Mouse (Mus musculus) cerebellum, postnatal 4 days (tissue): ENCODE measurements around the gene Agbl4.

Experiments used
- DNase-seq, 2 experiments: peaks; one replicate each; pipeline ENCODE4 v3.0.0; 2022; ENCODE audit warnings: low spot score in 2 of 2, mixed read lengths in 1 of 2

The Agbl4 gene

DNA sequence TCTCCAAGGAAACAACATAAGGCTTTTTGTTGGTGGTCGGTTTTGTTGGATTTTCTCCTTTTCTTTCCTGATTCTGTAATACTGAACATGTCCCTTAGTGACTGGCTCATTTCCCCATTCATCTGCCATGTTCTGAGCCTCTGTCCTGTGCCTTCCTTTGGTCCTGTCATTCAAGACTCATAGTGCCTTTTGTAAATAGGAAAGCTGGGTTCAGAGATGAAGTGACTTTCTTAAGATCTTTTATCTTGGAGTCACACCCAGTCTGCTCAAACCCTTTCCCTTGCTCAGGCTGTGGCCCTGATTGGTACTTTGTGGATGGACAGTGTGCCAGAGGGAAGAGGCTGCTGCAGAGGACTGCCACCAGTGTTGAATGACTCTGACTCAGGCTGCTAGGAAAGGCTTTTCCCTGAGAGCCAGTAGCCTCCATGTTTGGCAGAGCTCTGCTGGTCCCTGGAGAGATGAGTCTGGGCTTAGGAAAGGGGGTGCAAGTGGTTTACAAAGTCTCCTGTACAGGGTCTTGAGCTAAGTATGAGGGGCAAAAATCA is 1047.2 kb downstream of the Agbl4 start:
- DNase-seq, result no peak

DNA sequence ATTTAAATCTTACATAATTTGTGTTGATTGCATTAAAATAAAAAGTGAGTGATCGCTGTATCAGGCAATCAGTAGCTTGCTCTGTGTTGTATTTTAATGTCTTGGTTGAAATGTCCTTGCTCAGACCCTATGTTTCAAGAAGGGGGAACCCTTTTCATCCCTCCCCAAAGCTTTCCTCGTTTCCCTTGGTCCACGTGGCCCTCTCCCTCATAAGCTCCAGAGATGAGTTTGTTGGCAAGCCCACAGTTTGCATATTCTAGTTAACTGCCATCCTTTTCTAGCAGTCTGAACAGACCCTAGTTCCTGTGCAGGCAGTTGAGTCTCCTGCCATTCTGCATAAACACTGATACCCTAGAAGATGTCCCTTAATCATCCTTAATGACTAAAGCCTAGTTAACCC is 1050.5 kb downstream of the Agbl4 start:
- DNase-seq, result no peak

DNA sequence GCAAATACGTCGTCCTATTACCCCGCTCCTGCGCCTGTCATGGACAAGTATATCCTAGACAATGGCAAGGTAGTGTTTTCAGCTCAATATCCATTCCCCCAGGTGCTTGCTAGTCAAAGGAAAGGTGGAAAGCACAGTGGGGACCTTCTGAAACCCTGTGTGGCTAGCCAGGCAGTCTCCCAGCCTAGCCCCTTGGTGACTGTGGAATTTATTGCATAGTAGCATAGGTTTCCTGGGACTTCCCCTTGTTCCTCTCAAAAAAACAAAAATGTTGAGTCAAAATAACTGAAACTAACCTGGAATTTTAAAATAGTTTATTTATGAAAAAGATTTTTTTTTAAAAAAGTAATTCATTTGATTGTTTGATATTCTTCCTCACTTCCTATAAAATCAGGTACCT is 1051.1 kb downstream of the Agbl4 start:
- no peak for DNase-seq

DNA sequence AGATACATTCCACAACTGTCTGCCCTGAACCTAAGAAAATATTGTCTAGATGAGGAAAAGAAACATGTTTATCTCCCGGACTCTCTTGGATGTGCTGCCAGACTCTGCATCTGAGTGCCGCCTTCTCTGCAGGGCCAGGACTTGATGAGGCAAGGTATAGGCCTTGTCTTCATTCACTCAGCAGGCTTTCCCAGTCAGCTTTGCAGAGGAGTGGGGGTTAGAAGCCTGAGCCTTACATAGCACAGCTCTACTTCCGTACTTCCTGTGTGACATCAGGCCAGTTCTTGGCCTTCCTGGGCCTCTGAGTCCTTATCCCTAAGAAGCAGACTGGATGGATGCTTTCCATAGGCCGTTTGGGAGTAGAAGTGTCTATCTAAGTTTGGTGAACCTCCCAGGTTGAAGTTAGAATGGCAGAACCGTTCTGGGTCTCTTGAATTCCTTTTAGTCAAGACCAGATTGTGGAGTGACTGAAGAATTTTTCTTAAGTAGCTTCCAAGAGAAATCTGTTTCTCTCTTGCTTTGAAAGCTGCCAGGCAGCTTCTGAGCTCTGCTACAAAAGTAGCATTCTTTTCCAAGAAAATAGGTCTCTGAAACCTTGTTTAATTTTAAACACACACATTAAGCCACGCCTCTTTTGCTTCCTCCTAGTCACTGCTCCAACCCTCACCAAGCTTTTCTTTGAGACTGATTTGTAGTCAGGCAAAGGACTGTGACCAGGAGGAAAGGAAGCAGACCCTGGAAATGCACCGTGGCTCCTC is 1052.2 kb downstream of the Agbl4 start:
- no peak for DNase-seq

DNA sequence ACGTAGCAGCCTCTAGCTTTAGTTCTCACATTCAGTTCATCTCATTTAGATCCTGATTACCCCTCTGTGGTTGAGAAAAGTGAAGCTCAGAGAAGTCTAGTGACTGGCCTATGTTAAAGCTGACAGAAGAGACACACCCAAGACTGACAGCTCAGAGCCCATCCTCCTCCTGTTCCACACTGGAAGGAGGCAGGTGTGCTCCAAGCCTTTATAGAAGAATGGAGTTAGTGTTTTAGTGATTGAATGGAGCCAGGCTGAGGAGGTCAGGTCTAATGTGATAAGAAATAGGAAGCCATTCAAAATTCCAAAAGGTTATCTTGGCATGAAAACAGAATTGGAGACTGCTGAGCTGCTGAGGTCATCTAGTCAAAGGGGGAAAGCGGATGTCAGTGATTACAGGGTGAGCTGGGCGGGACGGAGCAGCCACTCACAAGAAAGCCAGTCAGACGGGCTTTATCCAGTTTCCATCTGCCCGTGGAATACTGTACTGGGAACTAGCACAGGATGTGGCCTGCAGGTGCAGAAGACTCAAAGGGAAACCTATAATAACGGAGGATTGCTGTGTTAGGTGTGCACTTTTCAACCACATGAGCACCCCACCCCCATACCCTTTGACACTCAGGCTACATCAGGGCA is 1053.9 kb downstream of the Agbl4 start:
- DNase-seq, result no peak

DNA sequence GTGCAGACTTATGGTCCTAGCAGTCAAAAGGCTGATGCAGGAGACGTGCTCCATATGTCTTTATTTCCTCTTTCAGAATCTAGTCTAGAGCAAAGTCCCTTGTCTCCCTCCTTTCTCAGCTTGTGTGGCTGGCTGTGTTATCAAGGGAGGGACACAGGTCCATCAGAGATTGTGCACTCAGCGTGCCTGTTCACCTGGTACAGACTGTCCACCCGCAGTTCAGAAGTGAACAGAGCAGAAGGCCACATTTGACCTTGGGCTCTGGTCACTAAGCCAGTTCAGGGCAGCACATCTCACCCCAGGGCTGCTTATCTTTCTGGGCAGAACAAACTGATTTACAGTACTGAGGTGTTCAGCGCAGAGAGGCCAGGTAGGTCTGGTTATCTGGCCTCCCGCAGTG is 1054.7 kb downstream of the Agbl4 start:
- no peak for DNase-seq

DNA sequence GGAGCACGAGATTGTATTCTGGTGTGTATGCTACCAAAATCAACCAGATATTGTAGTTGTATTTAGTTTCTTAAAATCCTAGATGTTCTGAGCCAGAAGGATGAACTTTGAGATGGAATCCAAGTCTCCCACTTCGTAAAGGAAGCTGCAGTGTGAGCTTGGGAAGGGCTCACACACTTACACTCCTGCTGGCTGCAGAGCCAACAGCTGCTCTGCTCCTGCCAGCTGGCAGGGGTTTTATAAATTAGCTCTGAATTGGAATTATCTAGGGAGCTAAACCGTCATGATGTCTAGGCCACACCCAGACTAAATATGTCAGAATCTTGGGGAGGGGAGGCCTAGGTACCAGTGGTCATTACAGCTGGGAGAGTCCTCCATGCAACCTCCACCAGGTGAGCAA is 1055.8 kb downstream of the Agbl4 start:
- no peak for DNase-seq

DNA sequence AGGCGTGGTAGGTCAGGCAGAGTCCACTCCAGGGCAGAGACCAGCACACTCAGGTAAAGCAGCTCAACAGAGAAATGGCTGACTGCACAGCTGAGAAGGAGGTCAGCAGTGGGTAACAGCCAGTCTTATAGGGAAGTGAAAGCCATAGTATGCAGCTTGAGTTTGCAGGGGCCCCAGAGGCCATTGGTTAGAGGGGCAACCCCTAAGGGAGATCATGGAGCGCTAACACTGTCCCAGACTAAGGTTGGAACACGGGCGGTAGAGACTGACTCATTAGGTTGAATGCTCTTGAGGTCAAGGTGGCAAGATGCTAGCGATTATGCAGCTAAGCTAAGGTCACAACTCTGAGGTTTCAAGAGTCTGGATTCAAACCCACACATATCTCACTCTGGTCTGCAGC is 1058.2 kb downstream of the Agbl4 start:
- no peak for DNase-seq

DNA sequence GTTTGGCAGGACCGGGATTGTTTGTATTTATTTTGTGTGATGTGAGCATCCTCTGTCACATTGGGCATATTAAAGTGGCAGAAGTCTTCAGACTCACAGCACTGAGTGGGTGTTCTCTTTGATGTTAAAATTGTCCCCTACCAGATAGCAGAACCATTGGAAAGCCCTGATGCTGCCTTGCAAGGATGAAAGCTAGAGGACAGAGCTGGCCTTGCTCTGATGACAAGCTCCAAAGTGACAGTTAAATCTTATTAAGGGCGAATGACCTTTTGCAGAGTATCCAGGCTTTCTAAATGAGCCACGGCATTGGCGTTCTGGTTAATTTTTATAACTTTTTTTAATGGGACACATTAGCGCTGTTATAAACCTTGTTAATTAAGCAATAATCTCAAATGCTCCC is 1060.1 kb downstream of the Agbl4 start:
- DNase-seq, result no peak

DNA sequence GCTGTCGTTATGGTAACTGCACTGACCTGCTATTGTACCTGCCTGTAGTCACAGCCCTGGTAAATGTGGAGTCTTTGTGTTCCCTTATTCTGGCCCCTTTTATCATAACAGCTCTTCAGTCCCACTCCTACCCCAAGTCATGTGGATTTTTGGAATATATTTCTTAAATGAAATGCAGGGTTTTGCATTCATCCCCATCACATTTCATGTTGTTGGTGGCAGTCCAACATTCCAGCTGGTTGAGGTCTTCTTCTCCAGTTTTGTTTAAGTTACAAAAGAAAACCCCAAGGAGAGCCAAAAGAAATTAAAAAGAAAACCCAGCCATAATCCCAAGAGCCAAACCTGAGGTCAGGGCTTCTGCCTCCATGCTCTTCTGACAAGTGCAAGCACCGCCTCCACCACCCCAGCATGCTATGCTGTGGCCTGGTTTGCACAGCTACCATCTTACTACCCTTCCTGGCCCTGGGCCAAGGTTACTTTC is 1069.9 kb downstream of the Agbl4 start:
- no peak for DNase-seq

DNA sequence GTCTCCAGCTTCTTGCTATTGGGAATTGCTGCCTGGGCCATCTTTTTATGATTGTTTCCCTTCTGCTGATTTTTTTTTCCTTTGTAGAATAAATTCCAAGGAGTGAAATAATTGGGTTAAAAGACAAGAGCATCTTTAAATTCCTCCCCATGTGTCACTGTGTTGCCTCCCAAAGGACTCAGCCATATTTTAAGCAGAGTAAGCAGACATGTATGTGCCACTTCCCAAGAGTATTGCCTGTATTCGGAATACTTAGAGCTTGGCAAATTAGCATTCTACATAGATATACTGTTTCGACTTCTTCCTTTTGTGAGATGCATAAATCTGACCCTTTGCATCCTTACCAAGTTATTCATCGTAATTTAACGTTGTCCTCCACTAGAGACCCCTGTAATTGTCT is 1070.3 kb downstream of the Agbl4 start:
- no peak for DNase-seq

DNA sequence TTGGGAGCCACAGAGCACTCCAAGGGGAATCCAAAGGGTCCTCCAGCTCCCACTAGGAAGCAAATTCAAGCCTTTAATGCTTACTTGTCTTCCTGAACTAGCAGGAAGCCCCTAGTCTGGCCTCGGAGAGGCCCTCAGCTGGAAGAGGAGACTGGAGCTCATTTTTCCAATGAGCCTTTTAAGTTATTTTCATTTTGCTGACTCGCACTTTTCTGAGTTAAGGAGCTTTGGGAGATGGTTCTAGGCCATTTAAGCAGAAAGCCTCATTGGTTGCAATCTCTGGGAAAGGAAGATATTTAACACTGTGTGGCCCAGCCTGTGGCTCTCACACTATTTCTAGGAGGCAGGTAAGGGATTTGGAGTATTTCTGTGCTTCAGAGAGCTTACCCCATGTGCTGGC is 1072.4 kb downstream of the Agbl4 start:
- no peak for DNase-seq

DNA sequence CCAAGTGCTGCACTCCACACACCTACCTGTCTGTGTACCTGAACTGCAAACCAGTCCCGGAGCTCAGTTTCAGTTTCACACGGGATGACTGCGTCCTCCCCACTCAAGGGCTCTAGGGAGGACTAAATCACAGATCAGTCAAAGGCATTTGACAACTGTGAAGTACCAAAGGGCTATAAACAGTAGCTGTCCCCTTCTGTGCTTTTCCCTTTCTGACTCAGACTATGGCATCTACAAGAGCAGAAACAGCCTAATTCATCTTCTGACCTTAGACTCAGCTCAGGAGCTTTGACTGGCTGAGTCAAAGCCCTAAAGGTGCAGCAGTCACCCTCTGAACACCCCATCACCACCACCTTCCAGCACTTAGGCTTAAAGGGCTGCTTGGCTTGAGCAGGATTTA is 1074.3 kb downstream of the Agbl4 start:
- no peak for DNase-seq

DNA sequence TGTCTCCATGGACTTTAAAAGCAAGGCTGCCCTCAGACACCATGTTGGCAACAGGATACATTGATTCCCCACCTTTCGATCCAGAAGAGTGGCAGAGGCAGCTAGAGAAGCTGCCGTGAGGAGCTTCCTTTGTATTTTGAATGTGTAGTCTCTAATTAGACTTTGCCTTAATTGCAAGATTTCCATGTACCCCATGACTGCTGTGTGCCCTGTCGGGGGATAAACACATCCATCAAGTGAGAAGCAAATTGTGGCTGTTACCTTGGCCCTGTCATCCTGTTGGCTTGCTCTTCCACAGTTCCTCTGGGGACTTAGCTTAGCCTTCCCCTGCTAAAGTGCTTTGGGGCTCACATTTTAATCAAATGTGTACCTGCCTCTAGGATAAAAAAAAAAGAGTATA is 1075.0 kb downstream of the Agbl4 start:
- no peak for DNase-seq

DNA sequence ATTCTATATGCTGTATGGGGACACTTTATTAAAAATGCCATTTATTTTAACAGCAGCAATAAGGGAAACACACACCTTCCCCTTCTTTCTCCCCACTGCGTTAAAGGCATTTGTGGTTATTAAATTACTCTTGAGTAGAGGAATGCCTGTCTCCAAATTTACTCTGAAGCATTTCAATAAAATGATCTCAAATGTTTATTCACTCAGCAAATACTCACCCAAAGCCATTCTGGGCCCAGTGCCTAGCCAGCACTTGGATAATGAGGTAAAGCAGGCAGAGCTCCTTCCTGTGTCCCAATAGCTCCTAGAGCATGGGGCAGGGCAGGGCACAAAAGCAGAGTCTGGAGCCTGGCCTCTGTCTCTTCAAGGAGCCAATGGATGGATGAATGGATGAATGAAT is 1075.6 kb downstream of the Agbl4 start:
- no peak for DNase-seq

DNA sequence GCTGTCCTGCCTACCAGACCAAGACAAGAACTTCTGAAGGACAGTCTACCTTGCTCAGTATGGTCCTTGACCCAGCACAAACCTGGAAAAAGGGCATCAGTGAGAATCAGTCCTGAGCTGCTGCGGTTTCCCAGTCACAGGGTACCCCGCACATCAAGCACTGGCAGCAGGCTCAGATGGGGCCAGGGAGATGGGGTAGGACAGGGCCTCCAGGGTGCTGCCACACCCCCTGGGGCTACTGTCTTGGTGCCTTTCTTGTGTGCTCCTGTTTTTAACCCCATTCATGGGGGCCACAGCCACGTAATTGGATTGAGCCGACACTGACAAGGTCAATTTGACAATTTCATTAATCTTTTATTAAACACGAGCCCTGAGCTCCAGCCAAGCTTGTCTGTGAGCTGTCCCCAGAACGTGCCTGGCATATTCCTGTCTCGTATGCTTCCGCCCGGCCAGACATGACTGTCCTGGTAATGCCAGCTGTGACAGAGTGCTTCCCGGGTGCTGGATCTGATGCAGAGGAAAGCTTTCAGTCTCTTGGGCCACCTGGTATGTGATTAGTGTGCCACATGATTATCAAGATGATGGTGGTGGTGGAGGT is 1078.0 kb downstream of the Agbl4 start:
- DNase-seq, result no peak

DNA sequence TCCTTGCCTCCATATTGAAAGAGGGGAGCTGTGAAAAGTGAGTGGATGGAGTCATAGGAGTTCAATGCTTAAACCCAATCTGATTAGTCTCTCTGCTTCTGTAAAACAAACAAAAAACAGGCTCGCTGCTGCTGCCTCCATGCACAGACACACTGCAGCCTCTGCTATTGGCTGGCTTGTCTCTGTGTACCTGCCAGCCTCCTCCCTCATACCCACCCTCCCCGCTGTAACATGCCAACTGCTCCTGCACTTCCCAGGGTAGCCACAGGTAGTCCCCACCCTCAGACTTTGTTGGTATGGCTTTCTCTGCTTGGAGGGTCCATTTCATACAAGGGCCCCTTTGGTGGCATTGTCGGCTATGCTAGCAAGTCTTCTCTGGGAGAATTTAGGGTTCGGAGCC is 1080.0 kb downstream of the Agbl4 start:
- no peak for DNase-seq

DNA sequence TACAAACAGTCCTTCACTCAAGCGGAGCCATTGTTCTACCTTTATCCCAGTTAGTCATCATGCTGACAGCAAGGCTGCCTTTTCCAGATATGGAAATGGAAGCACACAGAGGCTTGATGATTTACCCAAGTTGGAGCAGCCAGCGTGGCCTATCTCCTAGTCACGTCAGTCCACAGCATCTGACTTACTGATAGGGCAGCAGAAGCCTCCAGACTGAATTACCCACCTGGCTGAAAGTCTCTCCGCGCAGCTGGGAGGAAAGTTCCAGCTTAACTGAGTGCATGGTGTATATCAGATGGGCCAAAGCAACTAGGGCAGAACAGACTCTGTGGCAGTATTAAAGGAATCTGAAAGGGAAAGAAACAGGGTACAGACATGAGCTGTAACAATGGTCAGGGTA is 1086.0 kb downstream of the Agbl4 start:
- no peak for DNase-seq

DNA sequence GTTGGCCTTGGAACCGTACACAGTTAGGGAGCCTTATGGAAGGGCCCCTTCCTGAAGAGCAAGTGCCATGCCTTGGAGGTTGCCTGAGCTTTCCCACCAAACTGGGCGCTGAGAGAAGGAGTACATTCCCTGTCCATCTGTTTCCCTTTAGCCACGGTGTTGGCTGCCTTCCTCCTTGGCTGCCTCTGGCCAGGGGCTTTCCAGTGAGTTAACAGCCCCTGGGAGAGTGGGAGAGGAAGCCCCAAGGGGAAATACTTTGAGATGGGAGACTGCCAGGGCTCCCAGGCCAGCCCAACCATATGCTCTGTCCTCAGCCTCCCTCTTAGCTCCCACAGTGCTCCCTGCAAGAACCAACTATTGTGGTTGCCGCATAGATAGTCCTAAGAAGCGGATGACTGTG is 1087.7 kb downstream of the Agbl4 start:
- peak in 1 of 2 experiments; percentile 22 for DNase-seq

DNA sequence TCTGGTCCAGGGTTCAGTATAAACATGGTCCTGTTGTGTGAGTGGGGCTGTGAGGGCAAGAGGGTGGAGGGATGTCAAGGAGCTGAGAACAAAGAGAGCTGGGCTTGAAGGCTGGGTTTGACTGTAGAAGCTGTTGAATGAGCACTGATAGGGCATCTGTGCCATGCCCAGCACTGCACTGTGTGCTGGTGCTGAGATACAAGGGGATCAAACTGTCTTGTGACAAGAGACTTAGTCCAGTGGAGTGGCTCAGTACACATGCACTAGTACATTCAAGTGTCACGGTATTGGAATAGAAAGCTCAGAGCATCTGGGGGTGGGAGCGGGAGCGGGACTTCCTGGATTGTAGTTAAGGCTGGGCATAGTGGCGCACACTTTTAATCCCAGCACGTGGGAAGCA is 1088.7 kb downstream of the Agbl4 start:
- DNase-seq, result no peak

DNA sequence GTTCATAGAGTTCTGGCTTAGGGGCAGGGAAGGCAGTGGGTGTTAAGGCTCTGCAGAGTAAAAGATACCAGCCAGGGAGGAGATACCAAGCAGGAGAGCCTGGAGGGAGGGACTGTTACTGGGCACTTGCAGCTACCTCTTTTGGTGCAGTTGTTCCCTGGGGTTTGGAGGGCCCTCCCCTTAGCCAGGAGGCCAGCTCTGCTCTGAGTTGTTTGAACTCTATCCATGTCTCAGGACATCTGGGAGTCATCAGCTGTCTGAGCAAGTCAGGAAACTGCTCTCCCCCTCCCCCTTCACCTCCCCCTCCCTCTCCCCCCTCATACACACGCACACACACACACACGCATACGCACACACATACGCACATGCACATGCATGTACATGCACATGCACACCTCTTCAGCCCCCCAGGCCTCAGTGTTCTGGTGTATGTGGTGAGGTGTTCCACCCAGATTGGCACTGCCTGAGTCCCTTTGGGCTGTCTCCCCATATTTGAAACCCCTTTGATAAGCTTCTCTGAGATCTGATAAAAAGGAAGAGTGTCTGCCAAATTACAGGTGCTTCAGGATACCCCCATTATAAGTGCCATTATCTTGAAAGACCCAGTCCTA is 1089.9 kb downstream of the Agbl4 start:
- DNase-seq, result no peak

DNA sequence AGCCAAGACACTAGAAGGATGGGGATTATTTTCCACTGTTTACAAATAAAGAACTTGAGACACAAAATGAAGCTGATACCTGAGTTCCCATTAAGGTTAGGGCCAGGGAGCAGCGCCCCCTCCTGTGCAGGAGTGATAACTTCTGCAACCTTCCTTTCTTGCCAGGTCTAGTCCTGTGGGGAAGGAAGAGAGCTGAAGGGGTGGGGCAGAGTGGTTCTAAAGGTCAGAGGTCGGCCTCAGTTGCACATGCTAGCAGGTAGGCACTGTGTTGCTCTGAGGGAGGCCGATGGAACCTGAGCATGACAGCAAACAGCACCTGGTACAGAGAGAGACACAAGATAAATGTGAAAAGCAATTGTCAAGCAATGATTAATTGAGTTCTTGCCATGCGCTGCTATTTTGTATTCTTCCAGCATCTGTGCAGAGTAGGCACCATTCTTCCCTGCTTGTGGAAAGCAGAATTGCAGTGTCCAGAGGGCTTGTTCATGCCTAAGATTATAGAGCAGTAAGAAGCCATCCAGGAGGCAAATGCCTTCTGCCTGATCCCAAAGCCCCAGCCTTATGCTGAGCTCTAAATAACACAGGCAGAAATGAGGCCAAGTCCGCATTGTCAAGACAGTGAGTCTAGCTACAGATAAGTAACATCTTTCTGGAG is 1096.4 kb downstream of the Agbl4 start:
- DNase-seq, result no peak
